Mouse (Mus musculus) spleen, postnatal 4 days (tissue): ENCODE data around the gene Syt8.
"Not testable (repeated sequence)": the region's sequence is repeated elsewhere in the genome, so short reads cannot be mapped to it uniquely, and the experiment has no call there.

ENCODE experiments used
- DNase-seq, 2 experiments: peaks; one replicate each; pipeline ENCODE4 v3.0.0; 2022; ENCODE audit warnings: low spot score in 2 of 2

Syt8 gene

DNA sequence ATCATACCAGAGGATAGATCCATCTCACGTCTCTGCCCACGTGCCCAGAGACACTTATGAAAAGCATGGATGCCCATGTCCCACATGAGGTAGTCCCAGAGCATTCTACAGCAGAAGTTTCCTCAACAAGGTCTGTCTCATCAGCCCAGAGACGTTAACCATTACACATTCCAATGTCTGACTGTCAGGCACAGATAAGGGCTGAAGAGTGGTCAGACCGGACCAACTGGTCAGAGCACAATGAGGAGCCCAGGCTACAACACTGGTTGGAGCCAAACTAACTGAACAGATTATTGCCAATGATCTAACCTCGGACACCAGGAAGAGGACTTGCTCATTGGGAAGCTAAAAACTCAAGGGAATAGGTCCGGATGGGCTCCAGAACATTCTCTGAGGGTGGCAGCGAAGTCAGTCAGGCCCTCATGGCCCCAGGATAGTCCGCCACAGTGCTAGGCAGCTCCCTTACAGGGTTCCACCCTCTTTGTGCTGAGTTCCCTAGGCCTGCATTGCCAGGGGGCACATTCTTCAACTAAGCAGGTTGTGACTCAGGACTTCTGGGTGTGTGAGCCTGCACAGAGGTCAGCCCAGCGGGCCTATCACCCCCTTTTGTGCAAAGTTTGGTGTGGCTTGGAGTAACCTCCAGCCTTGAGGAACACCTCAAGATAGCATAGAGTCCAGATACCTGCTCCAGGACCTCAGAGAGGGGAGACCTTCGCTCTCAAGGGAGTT, at the start of gene Syt8:
TSS of gene Syt8 (plus strand) at position 714 of the 729 bp plus-strand sequence.
- DNase-seq: no peak

DNA sequence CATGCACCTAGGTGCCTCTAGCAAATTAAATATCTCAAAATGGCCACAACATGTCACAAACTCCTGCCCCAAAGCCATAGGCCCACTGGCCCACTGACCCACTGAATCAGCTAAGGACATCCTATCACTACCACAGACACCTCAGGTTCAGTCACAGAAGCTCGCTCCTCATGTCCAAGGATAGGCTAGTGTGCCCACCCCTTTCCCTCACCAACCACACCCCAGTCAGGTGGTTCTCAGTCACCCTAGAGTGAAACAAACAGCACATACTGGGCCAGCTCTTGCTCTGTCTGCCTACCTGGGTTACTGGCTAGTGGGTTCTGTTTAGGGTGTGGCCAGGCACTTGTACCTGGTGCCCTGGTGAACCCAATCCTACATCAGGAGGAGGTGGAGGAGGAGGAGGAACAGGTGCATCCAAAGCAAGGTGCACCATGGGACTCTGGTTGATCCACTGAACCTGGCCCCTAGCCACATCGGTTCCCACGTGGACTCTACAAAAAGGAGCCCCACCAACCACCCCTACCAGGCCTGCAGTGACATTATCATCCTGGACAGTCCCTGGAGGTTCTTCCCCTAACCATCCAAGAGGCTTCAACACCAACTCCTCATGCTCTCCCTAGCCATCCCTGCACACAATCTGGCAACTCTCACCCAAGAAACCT, 48.8 kb upstream of the Syt8 start:
- DNase-seq: peak; percentile 16 to 63

DNA sequence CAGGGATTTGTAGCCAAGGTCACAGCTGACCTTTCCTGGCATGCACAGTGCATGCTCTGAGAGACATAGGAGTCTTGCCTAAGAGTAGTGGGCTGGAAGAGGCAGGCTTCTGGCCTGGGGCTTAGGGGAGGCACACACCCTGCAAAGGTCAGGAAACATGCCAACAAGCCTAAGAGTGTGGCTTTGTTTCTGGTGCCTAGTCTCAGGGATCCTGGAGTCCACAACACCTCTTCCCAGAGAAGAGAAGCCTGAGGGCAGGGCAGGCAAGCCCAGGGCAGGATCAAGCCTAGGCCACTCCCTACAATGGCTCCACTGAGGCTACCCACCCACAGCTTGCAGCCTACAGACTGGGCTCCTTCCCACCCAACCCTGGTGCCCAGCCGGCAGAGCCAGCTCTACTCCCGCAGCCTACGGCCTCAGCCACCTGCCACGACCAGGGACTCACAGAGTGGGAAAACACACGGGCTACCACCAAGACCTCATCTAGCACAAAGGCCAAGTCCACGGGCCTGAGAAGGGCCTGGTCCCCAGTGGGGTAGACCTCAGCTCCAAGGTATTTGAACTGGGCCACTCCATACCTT, 47.9 kb upstream of the Syt8 start:
- DNase-seq: peak in 1 of 2 experiments; percentile 73

DNA sequence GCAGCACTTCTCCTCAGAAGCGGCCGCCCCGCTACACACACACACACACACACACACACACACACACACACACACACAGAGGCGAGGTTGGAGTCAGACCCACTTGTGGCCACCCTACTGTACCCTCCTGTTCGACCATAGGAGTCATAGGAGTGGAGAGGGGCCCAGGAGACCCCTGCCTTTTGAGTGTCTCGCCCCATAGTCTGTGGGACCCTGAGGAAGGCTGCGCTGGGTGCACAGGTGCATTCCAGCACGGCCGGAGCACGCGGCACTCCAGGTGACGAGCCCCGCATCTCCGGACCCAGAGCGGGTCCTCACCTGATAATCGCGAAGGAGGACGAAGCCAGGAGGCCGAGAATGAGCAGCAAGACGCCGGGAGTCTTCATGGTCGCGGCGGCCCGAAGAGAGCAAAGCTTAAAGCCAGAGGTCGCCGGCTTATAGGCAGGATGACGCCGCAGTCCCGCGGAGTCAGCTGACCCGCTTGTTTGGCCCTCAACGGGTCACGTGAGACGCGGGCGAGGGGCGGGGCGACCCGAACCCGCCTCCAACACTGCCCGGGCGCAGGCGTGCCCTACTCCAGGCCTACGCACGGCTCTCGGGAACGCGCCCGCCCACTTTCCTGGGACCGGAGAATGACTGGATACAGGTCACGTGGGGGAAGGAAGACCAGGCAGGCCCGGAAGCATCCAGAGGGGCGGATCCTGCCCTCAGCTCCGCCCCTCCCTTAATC, 47.1 kb upstream of the Syt8 start, which contains the start of gene Ctsd:
TSS of gene Ctsd (minus strand) at position 620 of the 730 bp plus-strand sequence.
- DNase-seq: peak; percentile 97 to 98

DNA sequence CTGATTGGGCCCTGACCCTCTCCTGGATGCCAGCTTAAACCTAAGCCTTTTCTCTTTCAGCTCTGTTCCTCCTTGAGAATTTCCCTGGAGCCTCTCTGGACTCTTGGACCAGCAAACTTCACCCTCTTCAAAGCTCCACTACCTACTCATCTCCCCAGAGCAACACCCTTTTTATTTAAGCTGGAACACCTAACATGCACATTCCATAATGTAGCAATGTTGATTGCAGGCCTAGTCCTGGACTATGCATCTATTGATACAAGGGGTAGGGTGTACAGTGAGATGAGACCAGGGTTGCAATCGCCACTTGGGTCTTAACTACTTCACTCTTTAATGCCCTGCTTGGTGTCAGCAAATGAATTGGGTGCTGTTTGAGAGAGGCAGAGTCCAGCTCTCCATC, 46.5 kb upstream of the Syt8 start:
- DNase-seq: no peak

DNA sequence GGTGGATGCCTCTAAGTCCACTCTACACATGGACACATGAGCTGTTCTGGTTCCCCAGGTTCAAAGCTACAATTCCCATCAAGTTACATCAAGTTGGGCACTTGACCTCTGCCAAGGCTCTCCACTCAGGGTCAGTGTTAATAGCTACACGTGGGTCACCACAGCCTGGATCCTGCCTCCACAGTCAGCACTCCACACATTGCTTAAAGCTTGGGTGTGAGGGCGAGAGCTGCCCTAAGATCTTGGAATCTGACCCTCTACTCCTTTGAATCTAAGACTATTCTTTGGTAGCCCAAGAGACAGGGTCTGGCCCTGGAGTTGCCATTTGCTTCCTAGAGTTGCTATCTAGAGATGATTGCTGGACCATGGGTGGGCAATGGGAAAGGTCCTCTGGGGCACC, 45.9 kb upstream of the Syt8 start:
- DNase-seq: no peak

DNA sequence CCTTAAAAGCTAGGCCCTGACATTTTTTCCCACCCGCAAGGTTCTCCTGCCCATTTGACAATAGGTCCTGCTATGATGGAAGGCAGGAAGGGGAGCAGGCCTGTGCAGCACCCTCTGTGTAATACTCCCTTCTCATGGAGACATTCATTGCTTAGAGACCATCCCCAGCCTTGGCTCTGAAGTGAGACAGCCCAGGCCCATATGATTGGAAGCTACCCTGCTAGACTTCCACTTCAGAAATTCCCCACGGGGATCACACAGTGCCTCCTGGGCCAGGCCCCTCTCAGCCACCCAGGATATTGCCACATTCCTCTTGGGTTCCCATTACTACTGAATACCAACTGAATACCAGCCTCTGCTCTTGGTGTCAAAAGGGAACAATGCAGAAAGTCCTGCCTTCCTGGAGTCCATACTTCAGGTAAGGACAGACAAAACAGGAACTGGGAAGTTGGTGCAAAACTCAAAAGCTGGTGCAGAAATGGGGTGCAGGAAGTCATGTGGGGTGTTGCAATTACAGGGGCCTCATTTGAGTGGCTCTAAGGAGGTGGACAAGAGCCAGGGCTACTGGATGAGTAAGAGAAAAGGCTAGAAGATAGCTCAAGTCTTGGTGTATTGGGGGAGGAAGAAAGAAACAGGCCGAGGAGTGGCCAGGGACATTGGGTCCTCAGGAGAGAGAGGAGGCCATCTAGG, 44.5 kb upstream of the Syt8 start:
- no peak for DNase-seq

DNA sequence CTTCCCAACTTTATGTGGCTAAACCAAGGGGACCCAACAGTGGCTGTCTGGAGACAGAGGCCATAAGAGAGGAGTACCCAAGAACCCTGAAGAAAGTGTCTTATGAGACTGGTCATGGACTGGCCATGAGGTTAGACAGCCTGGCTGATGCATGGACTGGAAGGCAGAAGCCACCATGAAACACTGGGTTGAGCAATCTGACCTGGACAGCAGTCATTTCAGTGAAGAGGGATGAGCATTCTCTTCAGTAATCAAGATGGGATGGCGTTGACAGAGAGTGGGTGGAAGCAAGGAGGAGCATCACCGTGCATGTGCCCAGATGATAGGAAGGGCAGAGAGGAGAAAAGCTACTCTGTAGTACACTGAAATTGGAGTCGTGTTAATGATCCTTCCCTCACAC, 43.5 kb upstream of the Syt8 start:
- DNase-seq: no peak

DNA sequence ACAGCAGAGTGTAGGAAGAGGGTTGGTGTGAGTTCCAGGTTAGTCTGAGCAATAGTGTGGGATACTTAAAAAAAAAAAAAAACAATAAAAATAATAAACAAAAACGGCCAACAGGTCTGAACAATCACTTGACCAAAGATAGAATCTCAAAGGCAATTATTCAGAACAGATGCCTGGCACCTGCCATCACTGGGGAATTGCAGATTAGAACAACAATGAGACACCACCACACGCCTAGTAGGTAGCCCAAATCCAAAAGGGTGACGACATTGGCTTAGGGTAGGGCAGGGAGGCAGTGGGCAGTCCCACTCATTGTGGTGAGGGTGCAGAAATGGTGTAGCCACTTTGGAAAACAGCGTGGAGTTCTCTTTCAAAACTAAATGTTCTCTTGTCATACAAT, 43.0 kb upstream of the Syt8 start:
- DNase-seq: no peak

DNA sequence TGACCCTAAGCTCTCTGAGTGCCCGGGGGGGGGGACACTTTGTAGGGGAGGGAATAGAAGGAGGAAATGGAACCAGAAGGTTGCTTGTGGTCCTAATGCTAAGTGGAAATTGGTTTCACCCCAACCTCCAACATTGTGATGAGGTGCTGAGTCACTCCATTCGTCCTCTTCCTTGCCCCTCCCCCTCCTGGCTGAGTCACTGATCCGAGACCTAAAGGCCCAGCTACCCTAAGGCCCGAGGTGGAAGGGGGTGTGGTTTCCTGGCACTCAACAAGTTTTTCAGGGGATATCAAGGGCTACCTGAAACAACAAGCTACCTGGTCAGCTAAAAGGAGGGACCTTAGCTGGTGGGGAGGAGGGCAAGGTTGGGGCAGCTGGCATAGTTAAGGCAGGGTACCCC, 41.5 kb upstream of the Syt8 start:
- DNase-seq: peak; percentile 79 to 83

DNA sequence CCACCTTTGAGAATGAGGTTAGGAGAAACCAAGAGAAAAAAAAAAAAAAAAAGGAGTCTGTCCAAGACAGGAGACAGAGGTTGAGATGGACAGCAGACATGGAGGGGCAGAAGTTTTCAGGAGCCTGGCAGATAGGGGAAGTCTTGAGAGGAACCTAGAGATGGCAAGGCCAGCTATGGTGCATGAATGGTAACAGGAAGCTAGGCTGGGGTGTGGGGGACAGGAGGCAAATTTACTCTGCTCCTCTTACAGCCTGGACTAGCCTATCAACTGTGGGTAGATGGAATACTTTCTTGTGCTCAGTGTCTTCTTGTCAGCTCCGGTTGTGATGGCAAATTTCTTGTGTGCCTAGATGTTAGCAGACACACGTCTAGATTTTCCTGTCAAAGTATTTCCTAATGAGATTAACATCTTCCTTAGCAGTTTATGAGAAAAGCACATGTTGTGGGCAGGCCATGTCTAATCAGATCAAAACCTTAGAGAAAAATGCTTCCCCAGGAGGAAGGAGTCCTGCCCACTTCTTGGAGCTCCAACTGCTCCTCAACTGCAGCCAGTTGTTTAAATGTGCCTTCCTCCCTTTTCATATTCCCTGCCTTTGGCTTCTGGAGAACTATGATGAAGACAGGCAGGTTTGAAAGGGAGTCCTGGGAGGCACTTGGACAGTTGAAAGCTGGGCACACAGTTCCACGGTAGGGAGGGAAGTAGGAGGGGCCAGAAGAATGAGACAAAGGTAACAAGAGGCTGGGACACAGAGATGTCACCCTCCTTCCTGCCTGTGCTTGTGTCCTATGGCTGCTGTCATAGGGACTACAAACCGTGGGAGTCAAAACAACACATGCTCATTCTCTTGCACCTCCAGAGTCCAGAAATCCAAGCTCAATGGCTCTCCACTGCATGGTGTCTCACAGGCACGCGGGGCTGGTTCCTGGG, 40.1 kb upstream of the Syt8 start:
- DNase-seq: no peak

DNA sequence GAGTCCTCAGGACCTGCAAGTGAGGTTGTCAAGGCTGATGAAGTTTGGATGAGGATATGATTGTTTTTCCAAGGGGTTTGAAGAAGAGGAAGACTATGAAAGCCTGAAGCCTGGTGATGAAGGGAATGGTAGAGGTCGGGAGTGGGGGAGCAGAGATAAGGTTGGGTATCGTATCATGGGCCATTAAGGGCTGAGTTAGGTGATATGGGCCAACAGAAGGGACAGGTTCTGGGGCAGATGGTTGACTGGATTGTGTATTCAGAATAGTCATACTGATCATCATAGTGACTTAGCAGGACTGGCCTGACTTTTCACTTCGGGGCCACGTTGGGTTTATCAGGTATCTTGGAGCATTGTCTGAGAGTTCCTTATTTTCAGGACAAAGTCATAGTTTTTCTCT, 39.2 kb upstream of the Syt8 start:
- DNase-seq: no peak

DNA sequence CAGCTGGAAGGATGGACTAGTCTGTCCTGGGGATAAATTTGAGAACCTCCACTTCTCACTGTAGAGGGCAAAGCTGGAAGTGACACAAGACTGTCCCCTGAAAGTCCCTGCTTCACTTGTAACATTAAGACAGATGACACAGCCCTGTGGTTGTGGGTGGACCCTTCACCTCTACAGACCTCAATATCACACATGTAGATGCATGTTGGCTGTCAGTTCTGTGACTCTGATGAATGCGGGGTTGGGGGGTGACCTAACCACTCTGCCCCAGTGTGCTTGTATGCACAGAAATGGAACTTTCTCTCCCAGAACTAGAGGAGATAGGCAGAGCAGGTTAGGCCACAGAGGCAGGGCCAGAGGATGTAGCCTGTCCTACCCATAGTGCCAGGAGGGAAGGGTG, 38.0 kb upstream of the Syt8 start:
- no peak for DNase-seq

DNA sequence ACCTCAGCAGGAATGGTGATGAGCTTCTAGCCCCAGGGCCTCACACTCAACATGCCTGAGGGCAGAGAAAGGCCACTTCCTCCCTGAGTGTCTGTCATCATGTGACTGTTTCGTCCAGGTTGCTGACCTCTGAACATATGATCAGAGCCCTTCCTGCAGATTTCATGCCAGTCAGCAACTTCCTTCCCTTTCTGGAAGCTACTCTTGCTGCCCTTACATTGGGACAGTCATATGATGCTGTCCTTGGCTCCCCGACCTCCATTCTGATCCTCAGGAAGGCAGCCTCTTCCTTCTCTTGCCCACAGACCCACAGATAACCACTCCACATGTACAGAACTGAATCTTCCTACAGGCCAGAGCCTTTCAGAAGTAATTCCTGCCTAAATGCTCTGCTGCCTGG, 36.6 kb upstream of the Syt8 start:
- no peak for DNase-seq

DNA sequence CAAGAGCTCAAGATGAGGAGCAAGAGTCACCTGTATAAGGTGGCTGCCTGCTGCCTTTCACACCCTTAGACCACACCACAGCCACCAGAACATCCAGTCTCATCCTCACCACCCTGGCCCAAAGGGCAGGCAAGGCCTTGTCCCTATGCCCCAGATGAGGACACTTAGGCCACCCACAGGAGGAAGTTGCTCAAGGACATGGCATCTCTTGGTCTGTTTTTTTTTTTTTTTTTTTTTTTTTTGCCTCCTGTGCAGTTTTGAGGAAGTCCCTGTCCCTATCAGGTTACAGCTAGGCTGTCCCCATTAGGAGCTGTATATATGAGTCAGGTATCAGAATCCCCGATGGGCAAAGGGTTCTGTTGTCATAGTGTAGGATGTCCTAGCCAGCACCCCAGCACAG, 35.4 kb upstream of the Syt8 start:
- no peak for DNase-seq

DNA sequence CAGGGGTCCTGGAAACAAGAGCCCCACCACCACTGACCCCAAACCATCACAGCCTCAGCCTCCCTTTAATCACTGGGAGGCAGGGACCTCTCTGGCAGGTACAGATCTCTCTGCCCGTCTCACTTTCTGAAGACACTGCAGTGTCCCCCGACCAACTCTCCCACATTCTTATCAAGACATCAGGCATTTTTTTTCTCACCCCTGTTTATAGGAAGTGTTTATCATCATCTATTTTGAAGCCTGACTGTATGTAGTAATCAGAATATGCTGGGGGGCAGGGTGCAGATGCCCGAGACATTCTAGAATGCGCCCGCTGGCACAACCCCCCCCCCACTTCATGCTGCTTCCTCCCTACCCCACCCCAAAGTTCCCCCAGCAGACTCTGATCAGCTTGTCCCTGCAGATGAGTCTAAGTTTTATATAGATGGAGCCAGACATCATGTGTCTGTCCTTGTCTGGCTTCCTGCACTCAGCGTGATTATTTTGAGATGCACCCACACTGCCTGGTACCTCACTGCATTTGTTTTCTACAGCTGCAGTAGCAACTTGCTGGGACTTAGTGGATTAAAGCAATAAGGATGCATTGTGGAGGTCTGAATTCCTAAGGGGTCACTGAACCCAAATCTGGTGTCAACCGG, 34.4 kb upstream of the Syt8 start:
- no peak for DNase-seq

DNA sequence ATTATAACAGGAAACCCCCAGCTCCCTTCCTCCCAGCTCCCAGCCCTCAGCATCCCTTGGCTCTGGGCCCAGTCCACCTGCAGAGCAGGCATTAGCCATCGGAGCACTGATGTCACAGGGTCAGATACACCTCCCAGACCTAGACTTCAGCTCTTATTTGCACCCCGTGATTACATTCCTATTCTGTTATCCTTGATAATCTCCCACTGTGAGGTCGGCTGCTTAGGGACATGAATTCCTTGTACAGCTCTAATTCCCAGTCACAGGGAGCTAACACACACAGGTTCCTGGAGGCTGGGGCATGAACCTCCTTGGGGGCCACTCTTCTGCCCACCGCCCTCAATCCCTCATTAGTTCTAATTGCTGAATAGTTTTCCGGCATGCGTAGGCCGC, 33.9 kb upstream of the Syt8 start:
- DNase-seq: no peak

DNA sequence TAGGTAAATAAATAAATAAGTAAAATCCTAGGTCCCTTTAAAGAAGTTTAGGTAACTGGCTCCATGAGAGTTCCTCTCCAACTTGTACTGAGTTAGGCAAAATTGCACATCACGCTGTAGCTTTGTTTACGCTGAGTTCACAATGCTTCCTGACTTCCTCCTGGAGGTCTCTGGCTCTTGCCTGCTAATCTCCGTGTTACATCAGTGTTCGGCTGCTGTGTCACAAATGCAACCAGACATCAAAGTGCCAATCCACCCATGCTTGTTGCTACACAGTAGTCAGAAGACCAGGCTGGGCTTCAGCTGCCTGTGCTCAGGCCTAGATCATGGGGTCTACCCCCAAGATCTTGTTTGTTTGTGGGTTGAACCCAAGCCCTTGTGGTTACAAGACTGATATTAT, 31.1 kb upstream of the Syt8 start:
- DNase-seq: no peak

DNA sequence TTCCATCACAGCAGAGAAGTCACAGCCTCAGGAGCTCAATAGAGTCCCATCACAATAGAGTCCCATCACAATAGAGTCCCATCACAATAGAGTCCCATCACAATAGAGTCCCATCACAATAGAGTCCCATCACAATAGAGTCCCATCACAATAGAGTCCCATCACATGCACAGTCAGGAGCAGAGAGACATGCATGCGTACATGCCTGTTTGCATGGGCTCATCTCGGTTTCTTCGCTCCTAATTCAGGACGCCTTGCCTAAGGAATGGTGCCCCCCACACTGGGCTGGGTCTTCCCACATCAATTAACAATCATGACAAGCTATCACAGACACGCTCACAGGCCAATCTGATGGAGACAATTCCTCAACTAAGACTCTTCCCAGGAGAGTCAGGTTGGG, 29.5 kb upstream of the Syt8 start:
- not testable (repeated sequence) for DNase-seq

DNA sequence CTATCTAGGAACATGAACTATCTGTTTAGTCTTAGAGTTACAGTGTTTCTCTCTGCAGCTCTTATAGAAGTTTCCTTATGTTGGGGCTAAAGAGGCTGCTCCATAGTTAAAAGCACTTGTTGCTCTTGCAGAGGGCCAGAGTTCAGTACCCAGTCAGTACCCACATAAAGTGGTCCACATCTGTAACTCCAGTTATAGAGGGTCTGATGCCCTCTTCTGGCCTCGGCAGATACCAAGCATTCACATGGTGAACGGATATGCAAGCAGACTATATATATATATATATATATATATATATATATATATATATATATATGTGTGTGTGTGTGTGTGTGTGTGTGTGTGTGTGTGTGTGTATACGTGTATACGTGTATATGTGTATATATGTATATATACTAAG, 26.7 kb upstream of the Syt8 start:
- DNase-seq: no peak
